Mouse (Mus musculus): ENCODE data around the gene Optn.
A peak's percentile ranks its signal among the peaks of the same experiment; 100 is the strongest.

Gene Optn

DNA sequence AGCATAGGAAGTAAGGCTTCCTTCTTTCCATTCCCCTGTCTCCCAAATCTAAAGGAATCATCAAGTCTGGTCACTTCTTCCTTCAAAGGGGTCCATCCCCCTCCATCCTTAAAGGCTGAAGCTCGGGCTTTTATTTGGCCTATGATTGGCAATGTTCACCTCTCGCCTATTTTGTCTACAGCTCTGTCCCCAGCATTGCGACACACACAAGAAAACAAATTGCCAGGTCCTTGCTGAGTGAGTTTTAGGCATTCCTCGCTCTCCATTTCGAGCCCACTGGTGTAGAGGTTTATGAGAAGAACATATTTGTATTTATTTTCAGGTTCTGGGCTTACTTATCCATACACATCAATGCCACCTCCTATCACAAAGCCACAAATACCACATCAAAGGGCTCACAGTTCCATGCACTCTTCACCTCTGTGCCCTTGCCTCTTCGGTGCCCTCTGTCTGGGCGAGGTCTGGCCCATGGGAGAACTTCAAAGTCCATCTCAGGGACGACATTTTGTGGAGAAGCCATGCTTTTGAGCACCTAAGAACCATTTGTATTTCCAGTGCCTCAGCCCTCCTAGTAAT is 2.6 kb downstream of the Optn start:
- DNase-seq (ENCODE audit: low spot score in 2 of 2) = no peak

DNA sequence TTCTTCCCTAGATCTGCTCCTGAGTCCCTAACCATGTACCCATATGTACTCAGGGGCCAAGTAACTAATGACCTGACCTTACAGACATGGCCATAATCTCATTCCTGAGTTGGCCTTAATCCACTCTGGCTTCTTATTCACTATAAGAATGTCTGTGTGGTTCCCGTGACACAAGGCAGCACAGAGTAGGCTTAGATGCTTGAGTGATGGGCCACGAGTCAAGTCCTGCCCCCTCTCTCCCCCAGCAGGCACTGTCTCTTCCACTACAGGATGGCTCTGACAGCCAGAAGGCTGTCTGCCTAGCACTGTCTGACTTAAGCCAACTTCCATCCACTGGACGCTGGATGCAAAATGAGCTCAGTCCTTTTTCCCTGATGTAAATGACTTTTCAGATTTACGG is 3.9 kb downstream of the Optn start:
- DNase-seq (ENCODE audit: low spot score in 2 of 2) = no peak

DNA sequence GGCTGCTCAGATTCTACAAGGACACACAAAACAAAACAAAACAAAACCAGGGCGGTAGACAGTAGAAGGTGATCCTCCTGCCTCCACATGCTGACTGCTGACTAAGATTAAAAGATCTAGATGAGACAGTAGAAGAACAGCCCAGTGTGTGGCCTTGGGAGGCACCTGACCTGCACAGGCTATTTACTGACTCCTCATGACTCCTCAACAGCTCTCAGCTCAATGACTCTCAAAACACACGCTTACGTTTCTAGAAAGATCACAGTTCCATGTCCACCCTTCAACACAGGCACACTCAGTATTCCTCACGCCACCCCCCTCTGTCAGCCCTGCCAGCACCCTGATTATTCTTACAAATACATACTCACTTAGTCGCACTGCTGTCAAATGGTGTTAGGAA is 5.4 kb downstream of the Optn start:
- DNase-seq (ENCODE audit: low spot score in 2 of 2) = no peak

DNA sequence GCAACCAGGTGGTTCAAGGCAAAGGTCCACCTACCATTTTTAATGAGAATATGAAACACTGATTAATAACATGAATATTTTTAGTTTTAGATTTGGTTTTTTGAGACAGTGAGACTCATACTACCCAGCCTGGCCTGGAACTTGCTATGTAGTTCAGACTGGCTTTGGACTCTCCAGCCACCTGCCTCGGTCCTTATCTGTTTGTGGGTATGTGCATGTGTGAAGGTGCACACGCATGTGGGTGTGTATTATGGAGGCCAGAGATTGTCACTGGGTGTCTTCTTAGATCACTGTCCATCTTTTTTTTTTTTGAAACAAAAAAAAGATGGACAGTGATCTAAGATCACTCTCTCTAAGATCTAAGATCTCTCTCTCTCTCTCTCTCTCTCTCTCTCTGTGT is 13.3 kb downstream of the Optn start:
- no peak for DNase-seq (ENCODE audit: low spot score in 2 of 2)

DNA sequence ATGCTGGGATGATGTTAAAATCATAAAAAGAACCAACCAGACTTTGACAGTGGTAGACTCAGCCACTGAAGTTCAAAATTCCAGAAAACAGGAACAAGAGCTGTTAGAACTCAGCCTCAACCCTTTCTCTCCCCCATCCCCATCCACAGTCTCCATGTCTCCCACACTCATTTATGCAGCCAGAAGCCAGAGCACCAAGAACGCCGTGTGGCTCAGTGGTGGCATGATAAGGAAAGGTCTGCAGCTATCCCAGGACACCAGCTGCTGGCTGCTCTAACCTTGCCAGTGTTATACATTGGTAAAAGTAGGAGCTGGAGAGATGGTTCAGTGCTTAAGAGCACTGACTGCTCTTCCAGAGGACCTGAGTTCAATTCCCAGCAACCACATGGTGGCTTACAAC is 16.8 kb downstream of the Optn start:
- DNase-seq (ENCODE audit: low spot score in 2 of 2) = no peak

DNA sequence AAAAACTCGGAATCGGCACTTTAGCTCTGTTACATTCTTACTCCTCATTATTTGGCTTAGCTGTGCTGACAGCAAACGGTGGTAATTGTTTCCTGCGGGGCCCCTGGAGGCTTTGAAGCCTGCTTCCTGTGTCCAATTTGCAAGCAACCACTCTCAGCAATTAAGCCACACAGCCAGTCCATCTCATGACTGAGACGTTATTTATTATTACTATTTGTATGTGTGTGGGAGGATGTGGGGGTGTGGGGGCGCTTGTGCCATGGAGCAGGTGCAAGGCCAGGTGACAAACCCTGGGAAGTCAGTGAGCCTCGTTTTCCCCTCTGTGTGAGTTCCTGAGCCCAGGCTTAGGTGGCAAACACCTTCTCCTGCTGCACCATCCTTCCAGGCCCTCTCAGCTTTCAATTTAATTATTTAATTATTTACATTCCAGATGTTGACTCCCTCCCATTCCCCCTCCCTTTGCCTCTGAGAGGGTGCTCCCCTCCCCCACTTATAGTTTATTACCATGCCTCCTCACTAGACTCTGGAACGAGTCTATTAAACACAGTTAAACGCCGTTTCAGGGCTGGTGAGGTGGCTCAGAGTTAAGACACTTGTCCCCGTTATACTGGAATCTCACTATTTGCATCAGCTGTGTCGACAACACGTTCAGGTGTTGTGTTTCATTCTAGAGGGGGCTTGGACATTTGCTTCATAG is 18.4 kb downstream of the Optn start:
- DNase-seq (ENCODE audit: low spot score in 2 of 2) = no peak

DNA sequence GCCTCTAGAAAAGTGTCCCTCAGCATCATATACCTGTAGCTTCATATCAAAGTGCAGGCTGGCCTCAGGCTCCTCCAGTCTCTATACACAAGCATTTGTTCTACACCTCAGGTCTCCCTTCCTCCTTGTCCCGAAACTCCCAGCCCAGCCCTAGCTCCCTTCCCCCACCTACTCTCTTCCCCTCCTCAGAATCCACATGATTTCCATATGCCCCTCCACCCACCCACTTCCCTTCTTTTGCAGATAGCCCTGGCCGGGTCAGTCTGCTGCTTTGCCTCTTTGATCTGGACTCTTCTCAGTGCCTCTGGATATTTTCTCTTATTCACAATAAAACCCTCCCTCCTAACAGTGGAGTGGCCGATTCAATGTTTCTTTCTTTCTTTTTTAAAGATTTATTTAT is 19.5 kb downstream of the Optn start:
- no peak for DNase-seq (ENCODE audit: low spot score in 2 of 2)

DNA sequence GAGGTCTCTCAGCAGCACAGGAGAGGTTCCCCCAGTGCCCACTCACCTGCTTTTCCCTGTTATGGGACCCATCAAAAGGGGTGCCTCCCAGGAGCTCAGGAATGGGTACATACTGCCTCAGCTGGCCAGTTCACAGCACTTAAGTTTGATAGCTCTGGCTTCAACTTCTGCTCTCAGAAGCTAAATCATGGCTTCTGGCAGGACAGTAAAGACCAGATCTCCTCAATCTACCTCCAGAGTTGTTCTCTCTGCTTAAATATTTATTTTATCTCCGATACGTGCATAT is 20.4 kb downstream of the Optn start:
- DNase-seq (ENCODE audit: low spot score in 2 of 2) = no peak

DNA sequence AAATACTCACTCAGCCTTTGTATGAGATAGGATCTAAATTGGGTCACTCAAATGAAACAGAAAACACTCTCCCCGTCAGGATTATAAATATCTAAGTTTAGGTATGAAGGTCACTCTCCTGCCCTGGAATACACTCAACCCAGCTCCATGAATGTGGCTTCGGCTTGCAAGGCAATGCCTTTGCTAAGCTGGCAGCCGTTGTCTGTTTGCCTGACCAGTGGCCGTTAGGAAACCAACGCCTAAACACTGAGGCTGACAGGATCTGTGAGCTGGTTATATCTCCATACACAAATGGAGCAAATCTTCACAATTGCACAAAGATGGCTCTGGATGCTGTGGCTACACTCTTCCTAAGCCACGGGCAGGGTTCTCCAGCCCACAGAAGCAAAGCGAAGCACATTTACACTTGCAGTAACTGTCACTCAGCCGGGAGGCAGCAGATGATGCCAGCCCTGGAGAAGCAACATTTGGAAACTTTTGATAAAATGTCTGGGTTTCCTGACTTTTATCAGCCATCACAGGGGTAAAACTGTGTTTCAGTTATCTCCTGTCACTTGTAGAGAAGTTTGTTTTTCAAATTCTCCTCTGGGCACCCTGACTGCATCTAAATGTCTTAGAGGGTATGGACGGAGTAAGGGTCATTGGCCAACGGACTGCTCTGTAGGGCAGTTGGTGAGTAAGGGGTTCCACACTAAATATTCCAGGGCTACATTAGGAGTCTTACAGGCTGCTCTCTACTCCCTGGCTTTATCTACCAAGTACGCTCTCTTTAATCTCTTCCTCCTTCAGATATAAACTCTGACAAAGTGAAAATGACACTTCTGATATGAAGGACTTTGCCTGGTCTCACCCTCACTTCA is 21.0 kb downstream of the Optn start:
- DNase-seq (ENCODE audit: low spot score in 2 of 2) = no peak

DNA sequence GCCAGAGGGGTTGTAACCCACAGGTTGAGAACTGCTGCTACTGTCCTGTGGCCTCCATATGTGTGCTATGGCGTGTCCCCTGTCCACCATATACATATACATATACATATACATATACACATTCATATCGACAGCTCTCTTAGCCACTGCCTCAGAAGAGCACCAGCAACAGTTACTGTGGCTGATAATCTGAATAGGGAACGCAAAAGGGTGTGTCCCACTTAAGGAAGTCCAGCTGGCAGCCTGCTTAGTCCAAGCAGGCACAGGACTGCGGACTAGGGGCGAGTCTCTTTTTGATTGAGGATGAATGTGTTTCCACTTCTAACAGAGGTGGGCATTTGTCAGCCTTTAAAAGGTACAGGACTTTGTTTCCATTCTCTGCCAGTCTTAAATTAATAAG is 22.0 kb downstream of the Optn start:
- no peak for DNase-seq (ENCODE audit: low spot score in 2 of 2)

DNA sequence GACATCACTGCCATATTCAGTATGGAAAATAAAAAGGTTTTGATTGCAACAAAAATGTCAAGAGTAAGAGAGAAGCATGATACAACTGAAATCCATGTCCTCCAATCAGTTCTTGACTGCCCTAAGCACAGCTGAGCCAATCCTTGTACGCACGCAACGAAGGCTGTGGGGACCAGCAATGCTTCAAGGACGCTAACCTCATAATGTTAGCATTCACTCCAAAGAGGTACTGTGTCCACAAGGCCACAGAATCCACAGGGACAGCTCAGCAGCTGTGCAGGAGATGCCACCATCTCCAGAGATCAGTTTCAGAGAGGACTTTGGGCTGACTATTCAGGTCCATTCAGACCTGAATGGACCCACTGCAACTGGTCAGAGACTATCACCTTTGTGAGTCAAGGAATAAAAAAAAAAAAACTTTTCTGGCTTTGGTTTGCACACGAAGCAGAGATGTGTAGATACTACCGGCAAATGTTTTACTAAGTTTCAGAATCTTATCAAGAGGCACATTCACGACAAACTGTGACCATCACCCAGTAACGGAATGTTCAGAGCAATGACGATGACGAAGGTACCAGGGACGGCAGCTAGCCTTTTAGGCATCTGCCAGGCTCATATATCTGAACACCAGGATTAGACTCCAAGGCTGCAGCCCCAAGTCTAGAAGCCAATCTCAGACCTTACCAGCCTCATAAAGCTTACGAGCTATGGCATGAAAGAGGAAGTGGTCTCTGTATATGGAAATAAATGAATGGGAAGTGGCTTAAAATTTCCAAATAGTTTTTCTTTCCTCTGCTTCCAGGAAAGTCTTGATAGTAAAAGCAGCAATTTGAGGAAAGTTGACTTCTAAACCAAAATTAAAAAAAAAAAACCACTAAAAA is 23.3 kb downstream of the Optn start:
- no peak for DNase-seq (ENCODE audit: low spot score in 2 of 2)

DNA sequence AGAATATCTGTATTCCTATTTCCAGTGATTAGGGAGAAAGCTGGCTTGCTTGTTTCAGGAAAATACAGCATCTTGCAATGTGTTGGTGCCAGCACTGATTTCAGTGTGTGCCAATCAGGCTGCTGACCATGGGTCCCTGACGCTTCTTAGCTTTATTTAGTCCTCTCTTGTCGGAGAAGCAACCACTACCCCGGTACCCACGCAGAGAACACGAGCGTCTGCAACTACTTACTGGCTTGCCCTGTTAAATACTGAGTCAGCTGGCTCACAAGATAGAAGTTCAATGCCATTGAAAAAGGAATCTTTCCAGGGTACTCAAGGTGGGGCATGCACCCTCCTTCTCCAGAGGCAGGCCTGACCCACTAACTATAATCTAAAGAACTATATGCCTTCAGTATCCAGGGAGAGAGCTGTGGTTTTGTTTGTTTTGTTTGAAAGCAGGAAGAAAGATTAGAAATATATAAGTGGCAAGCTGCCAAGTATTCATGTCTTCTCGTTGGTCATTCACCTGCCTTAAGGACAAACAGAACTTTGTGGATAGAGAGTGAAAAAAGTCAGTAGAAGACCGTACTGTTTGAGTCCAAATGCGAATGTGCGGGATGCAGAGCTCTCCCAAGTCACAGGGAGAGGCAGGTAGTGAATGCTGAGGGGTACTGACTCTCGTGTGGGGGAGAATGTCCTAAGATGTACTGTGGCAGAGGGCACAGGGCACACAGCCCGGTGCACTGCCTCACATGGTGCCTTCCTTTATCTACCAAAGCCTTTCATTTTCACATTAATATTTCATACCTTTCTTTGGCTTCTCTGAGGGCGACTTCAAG is 24.3 kb downstream of the Optn start:
- DNase-seq (ENCODE audit: low spot score in 2 of 2) = no peak

DNA sequence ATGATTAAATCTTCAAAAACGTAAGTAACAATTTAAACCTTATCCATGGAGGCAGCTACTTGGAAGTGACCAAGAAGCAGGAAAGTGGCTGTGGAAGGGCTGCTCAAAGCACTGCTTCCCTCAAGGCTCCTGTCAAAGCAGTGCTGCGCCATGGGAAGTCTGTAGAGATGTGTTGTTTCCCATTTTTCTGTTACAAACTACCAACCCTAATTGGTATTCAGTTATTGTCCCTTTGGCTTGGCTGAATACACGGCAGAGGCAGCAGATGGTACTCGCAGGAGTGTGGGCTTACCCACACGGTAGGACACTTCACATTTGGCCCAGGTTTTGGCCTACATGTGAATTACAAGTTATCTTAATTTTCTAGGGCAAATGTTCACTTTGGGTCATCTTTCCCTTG is 25.5 kb downstream of the Optn start:
- DNase-seq (ENCODE audit: low spot score in 2 of 2) = no peak

DNA sequence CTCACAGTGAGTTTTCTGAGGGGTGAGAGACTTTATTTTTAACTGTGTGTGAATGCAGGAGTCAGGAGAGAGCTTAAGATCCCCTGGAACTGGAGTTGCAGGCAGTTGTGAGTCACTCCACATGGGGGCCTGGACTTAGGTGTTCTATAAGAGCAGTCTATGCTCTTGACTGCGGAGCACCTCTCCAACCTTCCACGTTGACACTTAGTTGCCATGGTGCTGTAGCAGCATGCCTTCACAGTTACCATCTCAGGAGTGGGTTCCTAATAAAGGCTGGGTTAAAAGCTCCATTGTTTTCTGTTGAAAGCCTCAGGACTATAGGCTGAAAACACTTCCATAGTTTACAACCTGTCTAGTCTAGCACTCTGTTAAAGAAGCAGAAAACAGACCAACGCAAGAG is 26.5 kb downstream of the Optn start:
- DNase-seq (ENCODE audit: low spot score in 2 of 2) = no peak

DNA sequence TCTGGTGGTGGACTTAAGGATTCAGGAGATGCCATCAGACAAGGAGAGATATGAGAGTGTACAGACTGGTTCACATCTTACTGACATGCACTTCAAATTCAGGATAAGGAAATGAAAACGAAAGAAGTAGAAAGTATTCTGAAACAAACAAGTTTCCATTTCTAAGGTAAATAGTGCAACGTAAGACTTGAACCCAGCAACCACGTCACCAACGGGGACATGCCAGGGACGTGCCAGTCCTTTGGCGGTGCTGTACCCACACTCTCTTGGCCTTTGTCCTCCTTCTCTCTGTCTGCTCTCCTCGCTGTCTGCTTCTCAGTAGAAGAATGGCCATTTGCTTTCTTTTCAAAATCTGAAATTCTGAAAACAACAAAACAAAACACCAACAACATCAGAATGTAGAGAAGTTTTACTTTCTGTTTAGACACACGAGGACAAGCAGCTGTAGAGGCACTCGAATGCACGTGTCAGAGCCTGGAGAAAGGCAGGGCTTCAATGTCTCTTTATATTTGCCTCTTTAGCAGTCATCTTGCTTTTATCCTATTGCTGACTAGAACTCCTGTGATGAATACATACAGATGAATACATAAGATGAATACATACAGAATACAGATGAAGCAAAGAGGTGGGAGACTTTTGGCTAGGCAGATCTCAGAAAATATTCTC is 27.3 kb downstream of the Optn start:
- no peak for DNase-seq (ENCODE audit: low spot score in 2 of 2)

DNA sequence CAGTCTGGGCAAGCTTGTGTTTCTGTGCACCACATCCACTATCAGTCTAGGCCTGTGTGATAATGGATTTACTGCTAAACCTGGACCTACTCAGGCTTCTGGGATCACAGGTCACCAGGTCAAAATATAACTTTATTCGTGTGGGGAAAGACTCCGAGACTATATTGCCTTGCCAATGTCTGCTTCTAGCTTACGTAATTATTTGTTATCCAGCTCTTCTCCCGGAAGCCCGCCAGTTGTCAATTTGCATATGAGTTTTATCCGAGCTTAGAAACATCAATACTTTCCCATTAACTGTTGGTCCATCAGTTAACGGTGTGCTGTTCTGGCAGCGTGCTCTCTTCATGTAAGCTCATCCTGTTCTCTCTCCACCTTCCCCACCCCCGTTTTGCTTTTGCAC is 28.6 kb downstream of the Optn start:
- DNase-seq (ENCODE audit: low spot score in 2 of 2) = no peak

DNA sequence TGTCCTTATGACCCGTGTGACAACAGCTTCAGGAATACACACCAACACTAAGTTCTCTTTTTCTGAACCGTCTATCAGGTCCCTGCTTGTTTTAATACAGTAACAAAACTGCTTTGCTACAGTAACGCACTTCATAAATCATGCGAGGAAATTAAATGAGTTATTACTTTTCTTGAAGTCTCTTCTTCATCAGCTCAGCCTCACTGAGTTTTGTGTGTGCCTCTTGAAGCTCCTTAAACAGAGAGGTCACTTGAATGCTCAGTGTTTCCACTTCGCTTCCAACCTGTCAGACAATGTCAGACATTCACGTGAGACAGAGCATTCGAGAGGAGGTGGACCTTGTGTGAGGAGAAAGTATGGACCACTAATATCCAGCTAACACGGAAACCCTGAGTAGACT is 29.1 kb downstream of the Optn start:
- DNase-seq (ENCODE audit: low spot score in 2 of 2) = no peak

DNA sequence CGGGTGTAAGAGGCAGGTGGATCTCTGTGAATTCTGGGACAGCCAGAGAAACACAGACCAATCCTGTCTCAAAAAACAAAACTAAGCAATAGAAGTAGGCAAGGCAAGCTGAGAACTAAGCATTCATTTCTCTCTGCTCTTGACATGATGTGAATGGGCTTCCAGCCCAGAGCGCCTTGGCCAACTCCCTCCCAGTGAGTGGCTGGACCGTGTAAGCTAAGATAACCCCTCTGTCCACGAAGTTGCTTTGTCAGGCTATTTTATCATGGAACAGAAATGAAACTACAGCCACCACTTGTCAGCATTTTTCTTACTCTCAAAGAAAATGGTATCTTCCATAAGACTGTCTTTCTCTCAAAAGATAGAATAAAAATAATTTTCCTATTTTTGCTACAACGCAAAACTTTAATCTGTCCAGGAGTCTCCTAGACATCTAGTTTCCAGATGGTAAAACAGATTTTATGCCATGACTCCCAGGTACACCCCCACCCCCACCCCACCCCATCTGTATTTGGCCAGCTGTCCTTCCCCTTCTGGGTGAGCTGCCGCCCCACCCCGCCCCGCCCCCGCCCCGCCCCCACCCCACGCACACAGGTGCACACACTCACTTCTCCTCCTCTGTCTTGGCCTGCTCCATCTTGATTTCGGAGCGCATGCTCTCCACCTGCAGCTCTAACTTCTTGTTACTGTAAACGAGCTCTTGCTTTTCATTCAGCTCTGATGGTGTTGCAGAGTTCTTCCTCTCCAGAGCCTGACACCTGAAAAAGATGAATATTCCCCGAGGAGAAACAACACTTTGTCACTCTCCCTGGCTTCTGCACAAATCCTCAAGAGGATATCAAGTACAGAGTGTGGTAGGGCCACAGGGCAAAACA is 30.1 kb downstream of the Optn start:
- no peak for DNase-seq (ENCODE audit: low spot score in 2 of 2)

DNA sequence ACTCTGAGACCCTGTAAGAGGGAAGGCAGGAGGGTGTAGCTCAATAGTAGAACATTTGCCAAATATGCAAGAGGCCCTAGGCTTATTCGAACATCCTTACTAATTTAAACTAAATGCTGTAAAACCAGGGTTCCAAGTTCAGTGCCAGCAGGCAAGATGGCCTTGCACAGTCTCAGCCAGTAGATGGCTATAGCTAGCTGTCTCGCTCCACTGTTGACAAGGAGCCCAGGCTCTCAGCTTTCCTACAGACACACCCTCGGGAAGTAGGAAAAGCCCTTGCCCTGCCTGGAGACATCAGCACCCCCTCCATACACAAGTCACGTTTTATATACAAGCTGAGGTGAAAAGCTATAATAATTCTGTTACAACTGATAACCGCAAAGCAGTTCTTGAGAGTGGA is 31.2 kb downstream of the Optn start:
- DNase-seq (ENCODE audit: low spot score in 2 of 2) = no peak

DNA sequence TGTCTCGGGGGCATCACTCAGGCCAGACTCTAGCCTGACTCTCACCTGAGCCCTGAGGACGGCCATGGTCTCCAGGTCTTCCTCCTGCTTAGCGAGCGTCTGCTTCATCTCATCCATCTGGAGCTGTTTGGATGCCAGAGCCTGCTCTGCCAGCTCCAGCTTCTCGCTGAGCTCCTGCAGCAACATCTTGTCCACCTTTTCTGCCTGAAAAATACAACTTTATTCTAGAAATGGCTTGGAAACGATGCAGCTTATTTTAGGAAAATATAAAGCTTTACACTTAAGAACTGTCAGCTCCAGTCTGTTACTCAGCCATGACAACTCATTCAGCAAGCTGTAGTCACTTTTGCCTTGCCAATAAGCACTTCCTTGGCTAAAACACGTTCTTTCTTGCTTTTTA is 32.6 kb downstream of the Optn start:
- peak; percentile 16 to 40 for DNase-seq (ENCODE audit: low spot score in 2 of 2)
